Mouse (Mus musculus): ENCODE measurements around the gene Nfkbie. TPM values are rescaled to one million over a fixed set of nuclear protein-coding genes. Genes with fewer than 3 reads are reported as not detected.

Nfkbie gene
- 4.3 and 4.7 TPM in 2 replicates for polyA plus RNA-seq (2014; fragmentation: Nextera tagmentation; extraction: Ambion mirVana)

GRCm38 (mm10) chr17:45555452-45556106 lies at the start of gene Nfkbie:
Gene Nfkbie, plus strand, starts transcription at chr17:45555703.
- DNase-seq (ENCODE audit: low spot score) (peak; percentile 96), ATAC-seq (ENCODE audit: low read depth) (peak; percentile 76)
- Histone ChIP-seq H3K27ac (replicated peaks; ENCODE audit: low read depth, low read length) (no peak within 1 kb of the TSS), H3K9ac (ENCODE audit: low read depth, low read length) (peak within 1 kb of the TSS; percentile 68), H3K4me3 (ENCODE audit: low read depth, low read length) (peak within 1 kb of the TSS; percentile 48), H3K4me1 (ENCODE audit: control insufficient read depth, insufficient read depth, low read length) (peaks cover 9% of the 10 kb centered on the region; the same call in 1 of the 2 replicates), H3K27me3 (replicated peaks; ENCODE audit: control insufficient read depth, insufficient read depth, low read length) (peaks cover 12% of the 10 kb centered on the region), H3K9me3 (ENCODE audit: control insufficient read depth, low read length) (no peaks in the 10 kb centered on the region), H3K36me3 (ENCODE audit: control insufficient read depth, insufficient read depth, low read length) (no peaks in the 10 kb centered on the region), H3K4me2 (ENCODE audit: low read depth, low read length) (peak within 1 kb of the TSS; percentile 72)
- WGBS: 1% methylated on average over 40 of the region's 45 CpGs

GRCm38 (mm10) chr17:45505941-45506465 lies 49.5 kb upstream of the Nfkbie start:
- Histone ChIP-seq H3K4me3 (ENCODE audit: low read depth, low read length) (no peak overlapping the region), H3K36me3 (ENCODE audit: control insufficient read depth, insufficient read depth, low read length) (peaks cover 18% of the 10 kb centered on the region; the same call in 1 of the 2 replicates), H3K27me3 (replicated peaks; ENCODE audit: control insufficient read depth, insufficient read depth, low read length) (no peaks in the 10 kb centered on the region), H3K9ac (ENCODE audit: low read depth, low read length) (0 out of 2 replicates have a peak overlapping the region, but pooled peaks have one; percentile 79), H3K9me3 (ENCODE audit: control insufficient read depth, low read length) (no peaks in the 10 kb centered on the region), H3K4me2 (ENCODE audit: low read depth, low read length) (peak overlapping the region; percentile 27), H3K4me1 (ENCODE audit: control insufficient read depth, insufficient read depth, low read length) (peaks cover 5% of the 10 kb centered on the region; the same call in 1 of the 2 replicates), H3K27ac (replicated peaks; ENCODE audit: low read depth, low read length) (no peak overlapping the region)
- WGBS: 66% methylated on average over 6 of the region's 6 CpGs
- DNase-seq (ENCODE audit: low spot score) (no peak), ATAC-seq (ENCODE audit: low read depth) (no peak)

- Histone ChIP-seq H3K9ac (ENCODE audit: low read depth, low read length) (peak within 1 kb of the TSS; percentile 79), H3K27ac (replicated peaks; ENCODE audit: low read depth, low read length) (peak within 1 kb of the TSS; percentile 84), H3K4me1 (ENCODE audit: control insufficient read depth, insufficient read depth, low read length) (peaks cover 5% of the 10 kb centered on the region; the same call in 1 of the 2 replicates), H3K9me3 (ENCODE audit: control insufficient read depth, low read length) (no peaks in the 10 kb centered on the region), H3K4me2 (ENCODE audit: low read depth, low read length) (peak within 1 kb of the TSS; percentile 50), H3K36me3 (ENCODE audit: control insufficient read depth, insufficient read depth, low read length) (peaks cover 18% of the 10 kb centered on the region; the same call in 1 of the 2 replicates), H3K4me3 (ENCODE audit: low read depth, low read length) (peak within 1 kb of the TSS; percentile 77), H3K27me3 (replicated peaks; ENCODE audit: control insufficient read depth, insufficient read depth, low read length) (no peaks in the 10 kb centered on the region)
- DNase-seq (ENCODE audit: low spot score) (peak; percentile 96), ATAC-seq (ENCODE audit: low read depth) (peak; percentile 96)
- under 1% methylated on average over 41 of the region's 42 CpGs for WGBS
Measured at GRCm38 (mm10) chr17:45506700-45507189, 48.8 kb upstream of the Nfkbie start, which contains the start of gene Aars2. Gene Aars2, plus strand, starts transcription at chr17:45506841.

GRCm38 (mm10) chr17:45510871-45511270 lies 44.6 kb upstream of the Nfkbie start:
- Histone ChIP-seq H3K9ac (ENCODE audit: low read depth, low read length) (no peak overlapping the region), H3K4me2 (ENCODE audit: low read depth, low read length) (no peak overlapping the region), H3K4me1 (ENCODE audit: control insufficient read depth, insufficient read depth, low read length) (peaks cover 5% of the 10 kb centered on the region; the same call in 1 of the 2 replicates), H3K27ac (replicated peaks; ENCODE audit: low read depth, low read length) (no peak overlapping the region), H3K9me3 (ENCODE audit: control insufficient read depth, low read length) (no peaks in the 10 kb centered on the region), H3K27me3 (replicated peaks; ENCODE audit: control insufficient read depth, insufficient read depth, low read length) (no peaks in the 10 kb centered on the region), H3K36me3 (ENCODE audit: control insufficient read depth, insufficient read depth, low read length) (peaks cover 18% of the 10 kb centered on the region; the same call in 1 of the 2 replicates), H3K4me3 (ENCODE audit: low read depth, low read length) (no peak overlapping the region)
- WGBS: 89% methylated on average over 4 of the region's 4 CpGs
- no peak for ATAC-seq (ENCODE audit: low read depth)
- no peak for DNase-seq (ENCODE audit: low spot score)

GRCm38 (mm10) chr17:45511757-45512156 lies 43.7 kb upstream of the Nfkbie start:
- Histone ChIP-seq H3K27ac (replicated peaks; ENCODE audit: low read depth, low read length) (no peak overlapping the region), H3K9me3 (ENCODE audit: control insufficient read depth, low read length) (no peaks in the 10 kb centered on the region), H3K4me2 (ENCODE audit: low read depth, low read length) (no peak overlapping the region), H3K36me3 (ENCODE audit: control insufficient read depth, insufficient read depth, low read length) (peaks cover 19% of the 10 kb centered on the region; the same call in 1 of the 2 replicates), H3K27me3 (replicated peaks; ENCODE audit: control insufficient read depth, insufficient read depth, low read length) (no peaks in the 10 kb centered on the region), H3K4me3 (ENCODE audit: low read depth, low read length) (no peak overlapping the region), H3K9ac (ENCODE audit: low read depth, low read length) (no peak overlapping the region), H3K4me1 (ENCODE audit: control insufficient read depth, insufficient read depth, low read length) (peaks cover 5% of the 10 kb centered on the region; the same call in 1 of the 2 replicates)
- no peak for ATAC-seq (ENCODE audit: low read depth)
- no peak for DNase-seq (ENCODE audit: low spot score)
- WGBS: 90% methylated on average over 4 of the region's 4 CpGs

GRCm38 (mm10) chr17:45515204-45515726 lies 40.2 kb upstream of the Nfkbie start:
- Histone ChIP-seq H3K36me3 (ENCODE audit: control insufficient read depth, insufficient read depth, low read length) (peaks cover 21% of the 10 kb centered on the region; the same call in 1 of the 2 replicates), H3K27me3 (replicated peaks; ENCODE audit: control insufficient read depth, insufficient read depth, low read length) (no peaks in the 10 kb centered on the region), H3K4me2 (ENCODE audit: low read depth, low read length) (no peak overlapping the region), H3K27ac (replicated peaks; ENCODE audit: low read depth, low read length) (no peak overlapping the region), H3K9me3 (ENCODE audit: control insufficient read depth, low read length) (no peaks in the 10 kb centered on the region), H3K4me3 (ENCODE audit: low read depth, low read length) (no peak overlapping the region), H3K4me1 (ENCODE audit: control insufficient read depth, insufficient read depth, low read length) (no peaks in the 10 kb centered on the region), H3K9ac (ENCODE audit: low read depth, low read length) (no peak overlapping the region)
- DNase-seq (ENCODE audit: low spot score): no peak
- no peak for ATAC-seq (ENCODE audit: low read depth)
- WGBS: 62% methylated on average over 15 of the region's 15 CpGs

- WGBS: 89% methylated on average over 9 of the region's 10 CpGs
- ATAC-seq (ENCODE audit: low read depth) (no peak), DNase-seq (ENCODE audit: low spot score) (no peak)
- Histone ChIP-seq H3K4me1 (ENCODE audit: control insufficient read depth, insufficient read depth, low read length) (no peaks in the 10 kb centered on the region), H3K9ac (ENCODE audit: low read depth, low read length) (no peak overlapping the region), H3K27me3 (replicated peaks; ENCODE audit: control insufficient read depth, insufficient read depth, low read length) (no peaks in the 10 kb centered on the region), H3K27ac (replicated peaks; ENCODE audit: low read depth, low read length) (no peak overlapping the region), H3K9me3 (ENCODE audit: control insufficient read depth, low read length) (no peaks in the 10 kb centered on the region), H3K4me3 (ENCODE audit: low read depth, low read length) (no peak overlapping the region), H3K4me2 (ENCODE audit: low read depth, low read length) (no peak overlapping the region), H3K36me3 (ENCODE audit: control insufficient read depth, insufficient read depth, low read length) (peaks cover 18% of the 10 kb centered on the region; the same call in 1 of the 2 replicates)
Measured at GRCm38 (mm10) chr17:45515806-45516205, 39.7 kb upstream of the Nfkbie start.

- ATAC-seq (ENCODE audit: low read depth) (peak; percentile 22; the same call in 1 of the 2 replicates), DNase-seq (ENCODE audit: low spot score) (peak; percentile 60)
- H3K4me1 ChIP-seq (ENCODE audit: control insufficient read depth, insufficient read depth, low read length): no peaks in the 10 kb centered on the region
- H3K36me3 ChIP-seq (ENCODE audit: control insufficient read depth, insufficient read depth, low read length): peaks cover 17% of the 10 kb centered on the region; the same call in 1 of the 2 replicates
- no peaks in the 10 kb centered on the region for H3K9me3 ChIP-seq (ENCODE audit: control insufficient read depth, low read length)
- no peak overlapping the region for H3K4me3 ChIP-seq (ENCODE audit: low read depth, low read length)
- H3K9ac ChIP-seq (ENCODE audit: low read depth, low read length): no peak overlapping the region
- H3K4me2 ChIP-seq (ENCODE audit: low read depth, low read length): no peak overlapping the region
- H3K27ac ChIP-seq (replicated peaks; ENCODE audit: low read depth, low read length): no peak overlapping the region
- H3K27me3 ChIP-seq (replicated peaks; ENCODE audit: control insufficient read depth, insufficient read depth, low read length): no peaks in the 10 kb centered on the region
- 56% methylated on average over 8 of the region's 8 CpGs for WGBS
Measured at GRCm38 (mm10) chr17:45516488-45516887, 39.0 kb upstream of the Nfkbie start.

All from embryonic facial prominence, embryonic 14.5 days (tissue).